Mouse (Mus musculus) midbrain, embryonic 14.5 days (tissue): ENCODE data around the gene Ccdc85c. TPM values are rescaled to one million over a fixed set of nuclear protein-coding genes. Genes with fewer than 3 reads are reported as not detected.

Source experiments
- ATAC-seq: fragments of 200-750 bp; cut with Nextera tagmentation; 2 replicates; pipeline ENCODE4 v1.8.0; 2017; ENCODE audit warnings: moderate number of reproducible peaks, moderate library complexity; ENCODE audit not compliant: low FRiP score, low TSS enrichment
- DNase-seq: peaks from one replicate; pipeline ENCODE4 v3.0.0-alpha.2; 2015
- H3K27ac ChIP-seq: fragments of 300-500 bp; sonication (generic); replicated peaks from 2 replicates; pipeline ENCODE4 v1.5.1; 2014; ENCODE audit warnings: mild to moderate bottlenecking, low read depth, low read length, moderate library complexity
- H3K27me3 ChIP-seq: fragments of 300-500 bp; sonication (generic); 2 replicates; pipeline ENCODE4 v1.6.1; 2014; ENCODE audit warnings: low read length, control low read depth, mixed read lengths; ENCODE audit not compliant: control insufficient read depth, insufficient read depth
- H3K36me3 ChIP-seq: fragments of 300-500 bp; sonication (generic); 2 replicates; pipeline ENCODE4 v1.6.1; 2014; ENCODE audit warnings: low read length, control low read depth; ENCODE audit not compliant: control insufficient read depth, insufficient read depth
- H3K4me1 ChIP-seq: fragments of 300-500 bp; sonication (generic); 2 replicates; pipeline ENCODE4 v1.6.1; 2014; ENCODE audit warnings: mild to moderate bottlenecking, antibody characterized with exemption, low read length, control low read depth; ENCODE audit not compliant: control insufficient read depth, insufficient read depth
- H3K4me2 ChIP-seq: fragments of 300-500 bp; sonication (generic); 2 replicates; pipeline ENCODE4 v1.6.1; 2014; ENCODE audit warnings: mild to moderate bottlenecking, low read length, moderate library complexity
- H3K4me3 ChIP-seq: fragments of 300-500 bp; sonication (generic); replicated peaks from 2 replicates; pipeline ENCODE4 v1.5.1; 2014; ENCODE audit warnings: low read depth, low read length
- H3K9ac ChIP-seq: fragments of 300-500 bp; sonication (generic); replicated peaks from 2 replicates; pipeline ENCODE4 v1.6.1; 2014; ENCODE audit warnings: mild to moderate bottlenecking, low read length, moderate library complexity
- H3K9me3 ChIP-seq: fragments of 300-500 bp; sonication (generic); 2 replicates; pipeline ENCODE4 v1.6.1; 2016; ENCODE audit warnings: low read length, control low read depth, mixed read lengths; ENCODE audit not compliant: control insufficient read depth
- WGBS: fragments of 180-500 bp; shearing (Covaris S2); extraction: QIAGEN DNeasy Blood & Tissue Kit; methylation state at CpG from one replicate; pipeline ENCODE4 v1.1.7; 2014; 5-methylcytosine and 5-hydroxymethylcytosine counted together
- polyA plus RNA-seq: library from polyadenylated mRNA; unstranded; fragments of >200 nt; fragmentation: Nextera tagmentation; extraction: Ambion mirVana; gene quantifications from 2 replicates; pipeline ENCODE4 v1.2.1, GENCODE M21; 2014

Ccdc85c gene
- polyA plus RNA-seq, 1 experiment from 2014 or later: 20.9 TPM

GRCm38 (mm10) chr12:108305172-108305571 is 29.9 kb upstream of the Ccdc85c start:
- WGBS: 78% methylated on average over 8 of the region's 8 CpGs
- Histone ChIP-seq H3K36me3 (no peaks in the 10 kb centered on the region), H3K9ac (no peak overlapping the region), H3K4me1 (no peaks in the 10 kb centered on the region), H3K27ac (no peak overlapping the region), H3K4me3 (no peak overlapping the region), H3K27me3 (no peaks in the 10 kb centered on the region), H3K4me2 (no peak overlapping the region), H3K9me3 (no peaks in the 10 kb centered on the region)
- ATAC-seq (no peak), DNase-seq (no peak)

GRCm38 (mm10) chr12:108303778-108304365 is 28.6 kb upstream of the Ccdc85c start:
- 67% methylated on average over 6 of the region's 6 CpGs for WGBS
- Histone ChIP-seq H3K27me3 (no peaks in the 10 kb centered on the region), H3K4me1 (no peaks in the 10 kb centered on the region), H3K27ac (no peak overlapping the region), H3K4me3 (no peak overlapping the region), H3K9me3 (no peaks in the 10 kb centered on the region), H3K36me3 (no peaks in the 10 kb centered on the region), H3K9ac (no peak overlapping the region), H3K4me2 (no peak overlapping the region)
- DNase-seq (no peak), ATAC-seq (no peak)

DNA sequence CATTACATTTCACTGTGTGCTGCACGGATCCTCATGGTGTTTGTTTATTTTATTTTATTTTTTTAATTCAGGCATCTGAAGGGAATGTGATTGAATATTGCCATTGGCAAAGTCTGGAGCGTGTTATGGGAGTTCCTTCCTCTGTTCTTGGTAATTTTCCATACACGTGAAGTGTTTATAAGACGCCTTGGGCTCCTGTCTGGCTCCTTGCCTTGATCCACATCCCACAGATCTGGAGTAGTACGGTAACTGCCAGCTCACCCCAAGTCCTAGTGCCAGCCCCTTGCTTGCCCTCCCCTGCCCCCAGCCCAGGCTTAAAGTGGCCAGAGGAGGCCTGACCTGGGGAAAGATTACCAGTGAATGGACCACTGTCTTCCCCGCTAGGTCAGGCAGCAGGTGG is 25.8 kb upstream of the Ccdc85c start:
- Histone ChIP-seq H3K4me3 (no peak overlapping the region), H3K4me1 (no peaks in the 10 kb centered on the region), H3K4me2 (no peak overlapping the region), H3K9ac (no peak overlapping the region), H3K9me3 (no peaks in the 10 kb centered on the region), H3K36me3 (no peaks in the 10 kb centered on the region), H3K27me3 (no peaks in the 10 kb centered on the region), H3K27ac (no peak overlapping the region)
- ATAC-seq: no peak
- WGBS: 88% methylated on average over 6 of the region's 6 CpGs
- no peak for DNase-seq

DNA sequence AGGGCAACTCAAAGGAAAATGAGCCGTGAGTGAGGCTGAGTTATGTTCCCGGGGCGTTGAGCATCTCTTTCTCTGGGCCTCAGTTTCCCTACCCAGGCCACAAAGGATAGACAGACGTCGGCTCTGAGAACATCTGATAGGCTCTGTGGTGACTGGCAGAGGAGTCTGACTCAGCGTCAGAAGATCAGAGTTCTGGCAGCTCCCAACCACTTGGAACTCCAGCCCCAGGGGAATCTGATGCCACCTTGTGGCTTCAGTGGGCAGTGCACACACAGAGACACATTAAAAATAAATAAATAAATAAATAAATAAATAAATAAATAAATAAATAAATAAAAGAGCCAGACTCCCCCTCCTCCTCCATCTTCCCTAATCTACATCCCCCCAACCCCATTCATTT is 21.8 kb upstream of the Ccdc85c start:
- Histone ChIP-seq H3K9me3 (no peaks in the 10 kb centered on the region), H3K27me3 (no peaks in the 10 kb centered on the region), H3K9ac (no peak overlapping the region), H3K4me3 (no peak overlapping the region), H3K4me1 (peaks cover 7% of the 10 kb centered on the region), H3K27ac (no peak overlapping the region), H3K36me3 (no peaks in the 10 kb centered on the region), H3K4me2 (no peak overlapping the region)
- ATAC-seq (no peak), DNase-seq (no peak)
- 85% methylated on average over 6 of the region's 6 CpGs for WGBS

DNA sequence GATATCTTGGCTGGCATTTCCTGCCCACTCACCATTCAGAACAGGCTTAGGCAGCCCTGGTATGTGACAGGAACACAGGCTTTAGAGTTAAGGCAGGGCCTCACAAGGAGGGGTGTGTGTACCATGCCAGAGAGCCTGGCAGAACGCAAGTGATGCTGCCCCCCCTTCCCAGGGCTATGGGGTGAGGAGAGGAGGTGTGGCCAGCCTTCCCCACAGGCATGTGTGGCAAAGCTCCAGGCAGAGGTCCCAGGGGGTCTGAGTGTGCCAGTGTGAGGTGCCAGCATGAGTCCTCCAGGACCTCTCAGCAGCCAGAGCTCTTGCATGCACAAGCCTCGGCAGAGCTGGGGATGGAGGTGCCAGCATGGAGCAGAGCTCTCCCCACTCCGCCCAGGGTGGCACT is 19.4 kb upstream of the Ccdc85c start:
- H3K9ac ChIP-seq: no peak overlapping the region
- no peak for DNase-seq

DNA sequence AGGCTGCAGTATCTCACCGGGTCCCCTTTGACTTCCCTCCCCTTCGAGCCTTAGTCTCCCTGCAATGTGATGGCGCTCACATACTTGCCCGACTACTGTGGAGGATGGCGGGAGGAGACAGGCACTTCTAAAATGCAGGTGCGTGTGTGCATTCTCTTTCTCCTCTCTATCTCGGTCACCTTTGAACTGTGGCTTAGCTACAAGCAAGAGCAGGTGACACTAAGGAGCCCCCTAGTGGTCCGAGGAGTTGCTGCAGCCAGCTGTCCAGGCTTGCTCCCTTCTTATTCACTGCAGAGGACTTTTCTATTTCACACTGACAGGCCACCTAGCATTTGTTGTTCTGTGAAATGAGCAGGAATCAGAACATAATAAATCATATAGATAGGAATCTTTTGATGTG is 17.7 kb upstream of the Ccdc85c start:
- Histone ChIP-seq H3K4me1 (peaks cover 7% of the 10 kb centered on the region), H3K9ac (no peak overlapping the region), H3K27ac (peak overlapping the region; percentile 45; the same call in 1 of the 2 replicates), H3K4me2 (peak overlapping the region; percentile 48), H3K9me3 (no peaks in the 10 kb centered on the region), H3K36me3 (no peaks in the 10 kb centered on the region), H3K4me3 (no peak overlapping the region), H3K27me3 (no peaks in the 10 kb centered on the region)
- 3% methylated on average over 8 of the region's 8 CpGs for WGBS
- DNase-seq: peak; percentile 89
- ATAC-seq: peak; percentile 48; the same call in 1 of the 2 replicates

More for the DNA sequence above, 19.4 kb upstream of the Ccdc85c start:
- Histone ChIP-seq H3K9me3 (no peaks in the 10 kb centered on the region), H3K27ac (no peak overlapping the region), H3K4me3 (no peak overlapping the region), H3K4me1 (peaks cover 7% of the 10 kb centered on the region), H3K36me3 (no peaks in the 10 kb centered on the region), H3K27me3 (no peaks in the 10 kb centered on the region), H3K4me2 (no peak overlapping the region)
- ATAC-seq: no peak
- 78% methylated on average over 3 of the region's 3 CpGs for WGBS

DNA sequence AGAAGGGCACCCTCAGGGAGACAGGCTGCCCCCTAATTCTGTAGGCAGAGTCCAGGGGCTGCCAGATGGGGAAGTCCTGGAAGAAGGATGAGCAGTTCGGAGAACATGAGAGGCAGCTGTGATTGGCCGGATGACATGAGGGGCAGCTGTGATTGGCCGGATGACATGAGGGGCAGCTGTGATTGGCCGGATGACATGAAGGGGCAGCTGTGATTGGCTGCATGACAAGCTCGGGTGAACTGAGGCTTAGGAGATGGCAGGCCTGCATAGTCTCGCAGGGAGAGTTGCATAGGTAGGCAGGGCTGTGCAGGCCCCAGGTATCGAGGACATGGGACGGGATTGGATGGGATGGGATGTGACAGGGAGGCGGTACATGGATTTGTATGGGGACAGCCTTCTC is 17.2 kb upstream of the Ccdc85c start:
- no peak overlapping the region for H3K27ac ChIP-seq
- WGBS: 9% methylated on average over 9 of the region's 9 CpGs
- H3K9me3 ChIP-seq: no peaks in the 10 kb centered on the region
- peak; percentile 76 for DNase-seq
- no peaks in the 10 kb centered on the region for H3K27me3 ChIP-seq
- H3K4me2 ChIP-seq: peak overlapping the region; percentile 48
- H3K9ac ChIP-seq: no peak overlapping the region
- H3K4me3 ChIP-seq: no peak overlapping the region
- peaks cover 7% of the 10 kb centered on the region for H3K4me1 ChIP-seq
- ATAC-seq: peak; percentile 88
- H3K36me3 ChIP-seq: no peaks in the 10 kb centered on the region

DNA sequence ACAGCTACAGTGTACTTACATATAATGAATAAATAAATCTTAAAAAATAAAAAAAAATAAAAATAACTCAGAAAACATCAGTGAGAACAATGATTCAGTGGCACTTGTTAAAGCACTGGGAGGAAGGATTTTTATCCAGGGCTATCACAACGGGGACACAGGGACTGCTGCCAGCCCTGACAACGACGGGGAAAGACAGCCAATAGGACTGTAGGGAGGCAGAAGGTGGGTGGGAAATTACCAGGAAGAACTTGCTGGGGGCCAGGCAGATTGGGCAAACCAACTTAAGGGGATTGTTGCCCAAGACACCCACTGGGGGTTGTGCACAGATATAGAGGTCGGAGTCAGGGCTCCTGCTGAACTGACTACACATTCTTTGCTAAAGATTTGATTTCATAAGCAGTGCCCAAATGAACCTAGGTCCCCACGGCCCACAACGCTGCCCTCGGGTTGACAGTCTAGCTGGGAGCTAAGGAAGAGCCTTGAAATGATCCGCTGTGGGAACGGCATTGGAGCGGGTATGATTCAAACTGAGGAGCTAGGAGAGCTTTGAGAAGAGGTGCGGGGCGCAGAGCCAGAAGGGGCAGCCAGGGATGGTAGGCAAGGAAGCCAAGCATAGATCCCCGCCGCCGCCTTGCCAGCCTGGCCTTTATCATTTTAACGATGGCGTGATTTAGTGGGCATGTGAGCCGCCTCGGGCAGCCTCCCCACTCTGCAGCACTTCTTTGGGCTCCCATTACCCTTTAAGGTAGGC is 13.1 kb upstream of the Ccdc85c start:
- Histone ChIP-seq H3K36me3 (no peaks in the 10 kb centered on the region), H3K9me3 (no peaks in the 10 kb centered on the region), H3K4me2 (no peak overlapping the region), H3K27me3 (no peaks in the 10 kb centered on the region), H3K27ac (no peak overlapping the region), H3K4me1 (peaks cover 24% of the 10 kb centered on the region), H3K4me3 (no peak overlapping the region), H3K9ac (no peak overlapping the region)
- no peak for ATAC-seq
- DNase-seq: no peak
- 83% methylated on average over 19 of the region's 19 CpGs for WGBS

- H3K27ac ChIP-seq: no peak overlapping the region
- no peaks in the 10 kb centered on the region for H3K9me3 ChIP-seq
- no peak overlapping the region for H3K4me2 ChIP-seq
- WGBS: 95% methylated on average over 8 of the region's 8 CpGs
- H3K4me1 ChIP-seq: peaks cover 17% of the 10 kb centered on the region
- no peaks in the 10 kb centered on the region for H3K36me3 ChIP-seq
- no peaks in the 10 kb centered on the region for H3K27me3 ChIP-seq
- no peak for DNase-seq
- no peak overlapping the region for H3K9ac ChIP-seq
- ATAC-seq: no peak
- H3K4me3 ChIP-seq: no peak overlapping the region
Measured at GRCm38 (mm10) chr12:108287011-108287410, 11.8 kb upstream of the Ccdc85c start.
